Mouse (Mus musculus) WW6 (cell line): ENCODE data around the gene Elmo1.

Source experiments
- DNase-seq: peaks from one replicate; pipeline ENCODE4 v3.0.0-alpha.2; 2013; ENCODE audit warnings: low read depth, low spot score

Elmo1 gene

DNA sequence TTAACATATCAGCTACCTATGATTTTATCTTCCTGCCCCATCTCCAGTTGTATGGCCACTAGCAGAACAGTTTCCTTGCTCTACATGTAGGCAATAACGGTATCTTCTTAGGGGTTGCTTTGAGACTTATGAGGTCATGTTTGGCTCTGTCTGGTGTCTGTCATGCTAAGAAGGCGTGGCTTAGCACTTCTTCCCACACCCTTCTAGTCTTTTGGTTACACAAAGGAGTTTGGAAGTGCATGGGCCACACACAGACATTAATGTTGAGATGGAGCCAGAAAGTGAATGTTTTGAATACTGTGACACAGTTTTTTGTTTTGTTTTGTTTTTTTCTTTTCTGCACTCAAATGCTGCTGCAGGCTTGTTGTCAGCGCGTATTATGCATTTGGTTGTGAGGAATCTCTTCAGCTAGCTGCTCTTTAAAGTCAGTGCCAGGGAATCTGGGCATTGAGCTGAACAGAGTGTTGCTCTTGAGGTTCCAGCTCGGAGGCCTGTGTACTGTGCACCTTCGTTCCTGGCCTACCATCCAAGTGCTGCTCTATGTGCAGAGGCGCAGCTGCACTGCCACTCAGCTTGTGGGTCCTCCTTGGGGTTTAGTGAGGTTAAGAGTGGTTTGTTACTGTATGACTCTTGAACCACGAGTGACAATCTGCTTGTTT is 31.1 kb downstream of the Elmo1 start:
- DNase-seq = no peak

DNA sequence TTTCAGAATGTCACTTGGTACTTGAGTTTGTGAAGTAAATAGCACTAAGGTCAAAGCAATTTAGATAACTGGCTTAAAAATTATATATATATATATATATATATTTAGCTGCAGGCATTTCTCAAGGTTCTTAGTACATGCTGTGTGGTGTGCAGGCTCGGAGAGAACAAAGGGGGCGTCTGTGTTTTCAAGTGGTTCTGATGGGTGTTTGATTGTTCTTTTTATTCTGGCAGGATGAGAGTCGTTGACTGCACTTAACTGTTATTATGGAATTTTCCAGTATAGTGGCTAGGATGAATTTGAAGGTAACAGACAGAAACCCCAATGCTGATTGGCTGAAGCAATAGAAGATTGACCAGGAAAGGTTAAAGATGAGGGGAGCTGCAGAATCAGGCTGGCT is 33.6 kb downstream of the Elmo1 start:
- DNase-seq = no peak

DNA sequence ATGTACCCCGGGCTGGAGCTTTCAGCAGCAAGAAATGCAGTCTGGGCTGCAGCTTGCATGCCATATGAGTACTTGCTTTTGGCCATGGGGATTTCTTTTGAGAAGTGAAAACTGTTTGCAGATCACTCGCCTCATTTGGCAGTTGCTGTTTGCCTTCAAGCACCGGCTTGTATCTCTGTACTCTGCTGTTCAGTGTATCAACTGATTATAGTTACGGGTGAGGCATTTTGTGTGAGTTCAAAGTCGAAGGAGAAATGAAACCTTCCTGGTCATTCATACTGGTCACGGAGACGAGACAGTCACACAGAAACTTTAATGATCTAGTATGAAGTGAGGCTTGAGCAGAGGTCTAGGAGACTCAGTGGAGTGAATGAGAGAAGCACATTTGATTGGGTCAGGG is 34.6 kb downstream of the Elmo1 start:
- DNase-seq = no peak

DNA sequence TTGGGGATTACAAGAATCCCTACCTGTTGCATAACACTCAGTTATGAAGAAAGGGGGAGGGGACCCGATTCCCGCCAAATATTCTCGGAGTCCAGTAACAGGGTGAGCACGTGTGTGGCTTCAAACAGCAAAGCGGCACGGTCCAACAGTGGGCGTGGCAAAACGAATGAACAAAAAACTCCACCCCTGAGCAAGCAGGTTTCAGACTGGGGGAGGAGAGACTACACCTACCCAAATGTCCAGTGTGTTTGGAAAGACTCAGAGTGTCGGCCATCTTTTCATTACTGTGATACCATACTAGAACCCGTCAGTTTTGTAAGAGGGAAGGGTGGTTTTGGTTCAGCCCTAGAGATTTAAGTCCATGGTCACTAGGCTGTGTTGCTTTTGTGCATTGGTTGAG is 35.4 kb downstream of the Elmo1 start:
- no peak for DNase-seq

DNA sequence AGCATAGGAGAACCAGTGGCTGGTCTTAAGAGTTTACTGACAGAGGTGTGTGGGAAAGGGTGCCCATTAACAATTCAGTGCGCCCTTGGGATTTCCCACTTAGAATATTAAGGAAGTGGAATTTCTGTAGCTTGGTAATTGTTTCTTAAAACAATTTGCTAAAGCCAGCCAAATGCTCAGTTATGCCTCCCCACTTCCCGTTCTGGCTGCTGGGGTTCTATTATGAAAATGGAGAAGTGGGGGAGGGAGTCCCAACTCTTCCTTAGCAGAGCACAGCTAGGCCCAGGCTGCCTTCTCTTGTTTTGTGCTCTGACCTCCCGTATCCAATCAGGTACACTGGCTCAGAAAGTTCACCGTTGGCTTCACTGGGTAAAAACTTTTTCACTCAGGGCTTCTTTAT is 37.2 kb downstream of the Elmo1 start:
- DNase-seq = no peak

DNA sequence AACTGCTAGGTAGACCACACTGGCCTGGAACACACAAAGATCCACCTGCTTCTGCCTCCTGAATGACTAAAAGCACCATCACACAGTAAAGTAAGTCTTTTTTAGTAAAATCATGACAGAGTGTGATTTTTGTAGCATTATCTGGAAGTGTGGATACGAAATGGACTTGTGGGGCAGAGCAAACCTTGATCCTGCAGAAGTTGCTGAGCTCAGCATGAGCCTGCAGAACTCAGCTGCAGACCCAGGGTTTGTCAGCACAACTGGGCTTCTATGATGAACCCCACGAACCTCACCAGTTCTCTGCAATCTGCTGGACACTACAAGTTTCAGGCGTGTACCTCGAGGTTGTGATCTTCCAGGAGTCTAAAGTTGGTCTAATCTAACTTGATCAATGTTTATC is 37.7 kb downstream of the Elmo1 start:
- no peak for DNase-seq

DNA sequence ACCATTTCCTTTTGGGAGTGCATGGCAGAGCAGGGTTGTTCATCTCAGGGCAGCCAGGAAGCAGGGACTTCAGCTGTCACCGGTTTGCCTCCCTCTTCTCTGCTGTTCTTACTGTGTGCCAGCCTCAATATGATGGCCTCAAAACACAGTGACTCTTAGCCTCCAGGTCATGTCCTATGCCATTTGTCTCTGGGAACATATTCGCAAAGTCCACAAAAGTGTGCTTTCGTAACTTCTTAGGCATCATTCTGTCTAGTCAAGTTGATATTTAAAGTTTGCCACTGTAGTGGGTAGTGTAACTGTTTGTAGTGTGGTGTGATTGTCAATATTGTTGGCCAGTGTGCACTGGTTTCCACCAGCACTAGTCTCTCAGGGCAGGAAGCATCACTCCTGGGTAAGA is 40.3 kb downstream of the Elmo1 start:
- no peak for DNase-seq

DNA sequence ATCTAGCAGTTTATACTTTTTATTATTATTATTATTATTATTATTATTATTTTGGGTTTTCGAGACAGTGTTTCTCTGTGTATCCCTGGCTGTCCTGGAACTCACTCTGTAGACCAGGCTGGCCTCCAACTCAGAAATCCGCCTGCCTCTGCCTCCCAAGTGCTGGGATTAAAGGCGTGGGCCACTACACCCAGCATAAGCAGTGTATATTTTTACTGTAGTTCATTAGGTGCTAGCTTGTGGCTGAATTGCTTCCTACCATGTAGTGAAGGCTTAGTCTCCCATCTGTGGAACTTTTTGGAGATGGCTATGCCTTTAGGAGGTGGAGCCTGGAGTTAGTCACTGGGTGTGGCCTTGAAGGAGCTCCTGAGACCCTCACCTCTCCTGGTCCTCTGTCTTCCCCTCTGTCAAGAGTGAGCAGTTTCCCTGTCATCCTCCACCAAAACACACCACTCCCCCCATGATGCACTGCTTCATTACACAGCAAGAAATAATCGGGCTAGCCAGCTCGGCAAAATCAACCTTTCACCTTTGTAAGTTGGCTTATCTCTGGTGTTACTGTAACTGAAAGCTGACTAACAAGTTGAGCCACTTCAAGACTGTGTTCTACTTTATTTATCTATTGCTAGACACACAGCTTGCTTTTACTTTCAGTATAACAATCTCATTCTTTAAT is 41.1 kb downstream of the Elmo1 start:
- DNase-seq = no peak

DNA sequence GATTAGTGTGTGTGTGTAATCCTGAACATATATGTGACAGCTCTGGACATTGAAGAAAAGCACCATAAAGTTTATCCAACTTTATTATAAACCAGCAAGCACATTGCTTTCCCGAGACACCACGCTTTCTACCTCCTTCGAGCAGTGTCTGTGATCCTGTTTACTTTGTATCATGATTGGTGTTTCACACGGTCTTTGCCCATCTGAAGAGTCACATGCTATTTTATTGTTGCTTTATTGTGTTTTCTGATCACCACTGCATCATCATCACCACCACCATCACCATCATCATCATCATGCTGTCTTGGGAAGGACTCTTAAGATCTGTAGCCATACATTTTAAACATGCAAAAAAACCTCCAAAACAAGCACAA is 41.6 kb downstream of the Elmo1 start:
- DNase-seq = no peak

DNA sequence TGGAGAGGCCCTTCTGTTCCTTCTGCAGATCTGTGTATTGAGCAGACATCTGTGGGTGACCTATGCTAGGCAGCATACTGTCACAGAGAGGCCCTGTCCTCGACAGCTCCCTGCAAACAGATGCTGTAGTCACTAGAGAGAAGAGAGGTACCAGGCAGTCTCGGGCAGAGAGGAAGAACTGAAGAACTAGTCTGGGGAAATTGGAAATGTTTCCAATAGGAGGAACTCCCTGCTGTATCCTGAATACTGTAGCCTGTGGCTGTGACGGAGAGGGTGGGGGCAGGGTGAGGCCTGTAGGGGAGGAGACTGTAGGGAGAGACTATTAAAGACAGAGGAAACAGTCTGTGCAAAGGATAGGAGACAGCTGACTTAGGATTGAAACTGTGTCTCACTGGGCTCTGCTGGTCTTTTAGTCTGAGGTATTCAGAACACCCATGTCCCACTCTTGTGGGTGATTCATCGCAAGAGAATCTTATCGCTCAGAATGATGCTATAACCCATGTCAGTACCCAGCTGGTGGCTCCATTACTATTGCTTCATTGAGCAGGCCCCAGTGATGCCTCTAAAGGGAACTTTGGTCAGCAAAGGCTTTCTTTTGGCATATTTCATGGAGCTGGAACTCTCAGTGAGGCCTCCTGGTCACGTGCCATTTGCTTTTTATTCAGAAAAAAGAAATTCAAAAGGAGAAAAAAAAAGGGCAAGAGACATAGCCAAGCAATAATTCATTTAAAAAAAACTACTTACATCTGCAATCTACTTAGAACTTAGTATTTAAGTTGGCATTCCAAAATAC is 43.4 kb downstream of the Elmo1 start:
- DNase-seq = no peak

DNA sequence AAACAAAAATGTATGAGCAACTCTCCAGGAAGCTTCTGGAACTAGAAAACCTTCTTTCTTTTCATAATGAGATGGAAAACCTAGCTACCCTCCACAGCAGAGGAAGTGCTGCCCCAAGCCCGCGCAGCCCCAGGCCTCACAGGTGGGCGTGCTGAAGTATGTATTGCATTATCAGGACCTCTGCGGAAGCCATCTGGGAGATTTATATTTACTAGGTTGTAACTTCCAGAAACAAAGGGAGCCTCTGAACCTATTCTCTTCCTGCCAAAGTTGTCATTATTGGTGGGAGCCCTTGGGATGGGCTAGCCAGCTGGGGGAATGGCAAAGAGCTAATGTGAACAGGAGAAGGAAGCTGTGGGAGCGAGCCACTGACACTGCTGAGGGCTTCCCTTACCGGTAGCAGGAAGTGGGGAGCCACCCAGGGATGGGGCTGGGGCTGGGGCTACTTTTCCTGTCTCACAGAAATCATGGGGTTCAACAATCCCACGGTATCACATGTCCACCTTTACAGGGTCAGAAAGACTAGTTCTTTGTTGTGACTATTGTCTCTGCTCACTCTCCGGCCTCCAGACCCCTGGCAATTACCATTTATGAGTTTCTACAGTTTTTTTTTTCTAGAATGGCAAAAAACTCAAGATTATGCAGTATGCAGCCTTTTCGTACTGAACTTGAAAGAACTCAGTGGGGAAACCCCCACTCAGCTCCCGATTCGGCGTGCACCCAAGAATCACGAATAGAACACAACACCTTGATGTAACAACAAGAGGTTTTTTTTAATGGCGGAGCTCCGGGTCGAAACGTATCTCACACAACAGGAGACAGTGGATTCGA is 44.2 kb downstream of the Elmo1 start:
- no peak for DNase-seq

DNA sequence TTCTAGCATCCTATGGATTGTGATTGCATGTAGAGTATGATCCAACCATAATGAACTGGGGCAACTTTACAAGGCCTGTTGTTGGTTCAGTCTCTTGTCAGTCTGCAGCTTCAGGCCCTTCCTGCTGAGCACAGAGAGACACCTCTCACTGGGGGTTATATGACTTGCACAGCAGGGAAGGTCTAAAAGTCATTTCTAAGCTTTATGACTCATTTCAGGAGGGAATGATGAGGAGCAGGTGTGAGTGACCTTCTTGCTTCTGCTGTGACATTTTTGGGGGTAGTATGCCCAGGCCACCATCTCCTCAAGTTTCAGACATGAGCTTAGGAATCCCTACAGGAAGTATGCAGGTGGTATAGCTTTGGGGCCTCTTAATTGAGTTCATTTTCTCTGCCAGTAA is 46.4 kb downstream of the Elmo1 start:
- DNase-seq = no peak

DNA sequence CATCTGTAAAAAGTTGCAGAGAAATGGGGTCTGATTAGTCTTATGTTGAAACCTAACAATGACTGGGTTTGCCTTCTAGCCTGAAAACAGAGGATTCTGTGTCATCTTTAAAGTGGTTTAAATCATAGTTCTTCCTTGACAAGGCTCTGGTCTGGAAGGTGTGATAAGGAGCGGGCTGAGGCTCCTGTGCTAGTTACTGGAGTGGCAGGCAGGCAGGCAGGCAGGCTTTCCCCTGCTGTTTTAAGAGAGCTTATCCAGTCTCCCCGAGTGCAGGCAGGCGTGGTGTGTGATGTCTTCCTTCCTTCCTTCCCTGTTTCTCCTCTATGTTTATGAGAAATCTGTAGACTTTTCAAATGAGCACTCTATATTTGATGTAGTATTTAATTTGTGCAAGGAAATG is 48.1 kb downstream of the Elmo1 start:
- DNase-seq = no peak

DNA sequence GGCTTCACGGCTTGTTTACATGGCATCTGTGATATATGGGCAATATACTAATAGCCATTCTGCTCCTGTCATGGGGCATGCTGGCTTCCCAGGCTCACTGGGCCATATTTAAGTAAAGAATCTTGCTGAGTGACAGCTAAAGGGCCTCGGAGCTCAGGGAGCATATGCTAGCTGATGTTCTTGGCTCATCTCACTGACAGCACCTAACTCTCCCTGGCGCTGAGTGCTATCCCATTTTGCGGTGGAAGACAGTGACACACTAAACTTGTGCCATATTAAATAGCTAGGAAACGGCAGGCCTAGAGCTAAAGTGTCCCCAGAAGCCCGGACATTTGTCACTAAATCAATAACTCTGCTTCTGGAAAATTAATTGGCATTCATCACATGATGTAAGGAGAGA is 48.7 kb downstream of the Elmo1 start:
- no peak for DNase-seq

DNA sequence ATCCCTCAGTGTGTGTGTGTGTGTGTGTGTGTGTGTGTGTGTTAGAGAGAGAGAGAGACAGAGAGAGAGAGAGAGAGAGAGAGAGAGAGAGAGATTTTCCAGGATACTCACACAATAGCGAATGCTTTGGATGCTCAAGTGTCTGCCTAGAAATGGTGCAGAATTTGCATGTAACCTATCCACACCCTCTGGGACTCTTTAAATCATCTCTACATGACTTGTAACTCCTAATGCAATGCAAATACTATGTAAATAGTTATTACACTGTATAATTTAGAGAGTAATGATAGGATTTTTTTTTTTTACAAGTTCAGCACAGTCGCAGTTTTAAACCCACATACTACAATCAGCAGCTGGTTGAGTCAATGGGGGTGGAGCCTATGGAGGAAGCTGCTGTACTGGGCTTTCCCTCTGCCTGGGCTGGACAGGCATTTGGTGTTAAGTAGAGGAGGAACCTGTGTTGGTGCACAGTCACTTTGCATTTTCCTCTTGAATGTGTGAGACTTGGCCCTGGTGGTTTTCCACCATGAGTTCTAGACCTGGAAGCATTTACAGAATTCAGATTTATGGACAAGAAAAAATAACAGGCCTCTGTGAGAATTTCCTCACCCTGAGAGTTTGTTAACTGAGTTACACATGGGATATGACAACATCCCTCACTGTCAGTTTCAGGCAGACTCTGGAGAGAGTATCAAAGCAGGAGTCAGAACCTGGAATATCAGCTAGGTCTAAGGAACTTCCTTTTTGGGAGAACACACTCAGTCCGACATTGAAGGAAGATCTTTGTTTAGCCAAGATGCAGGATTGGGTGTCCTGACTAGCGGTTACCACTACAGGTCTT is 49.6 kb downstream of the Elmo1 start:
- no peak for DNase-seq

DNA sequence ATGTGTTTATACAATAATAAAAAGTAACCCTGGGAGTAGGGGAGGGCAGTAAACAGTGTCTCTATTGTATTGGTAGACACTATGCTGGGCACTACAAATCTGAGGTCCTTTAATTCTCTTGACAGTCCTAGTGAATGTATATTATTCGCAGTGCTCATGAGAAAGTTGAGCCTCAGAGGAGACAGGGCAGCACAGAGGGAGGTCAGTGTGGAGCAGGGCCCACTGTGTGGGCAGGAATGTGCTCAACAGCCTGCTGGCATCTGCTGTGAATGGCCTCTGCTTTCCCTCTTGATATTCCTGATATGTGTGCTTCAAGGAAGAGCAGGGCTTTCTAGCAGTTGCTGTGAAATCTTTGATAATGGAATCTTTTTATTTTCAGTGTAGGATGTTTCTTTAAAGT is 52.2 kb downstream of the Elmo1 start:
- no peak for DNase-seq

DNA sequence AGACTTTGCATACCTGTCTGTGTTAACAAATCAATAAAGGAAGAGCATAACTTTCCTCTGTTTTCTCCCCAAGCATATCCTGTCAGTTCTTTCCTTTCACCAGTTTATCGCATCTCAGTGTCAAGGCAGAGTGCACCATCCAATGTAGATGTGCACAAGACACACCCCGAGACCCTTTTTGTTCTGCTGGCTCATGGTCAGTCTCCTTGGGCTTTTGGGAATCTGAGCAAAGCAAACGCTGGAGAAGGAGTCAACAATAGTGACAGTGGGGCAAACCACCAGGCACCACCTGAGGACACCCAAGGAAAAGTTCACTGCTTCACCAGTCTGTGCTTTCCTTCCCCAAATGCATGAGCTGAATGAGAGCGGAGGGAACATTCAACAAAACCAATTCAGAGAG is 56.5 kb downstream of the Elmo1 start:
- no peak for DNase-seq

DNA sequence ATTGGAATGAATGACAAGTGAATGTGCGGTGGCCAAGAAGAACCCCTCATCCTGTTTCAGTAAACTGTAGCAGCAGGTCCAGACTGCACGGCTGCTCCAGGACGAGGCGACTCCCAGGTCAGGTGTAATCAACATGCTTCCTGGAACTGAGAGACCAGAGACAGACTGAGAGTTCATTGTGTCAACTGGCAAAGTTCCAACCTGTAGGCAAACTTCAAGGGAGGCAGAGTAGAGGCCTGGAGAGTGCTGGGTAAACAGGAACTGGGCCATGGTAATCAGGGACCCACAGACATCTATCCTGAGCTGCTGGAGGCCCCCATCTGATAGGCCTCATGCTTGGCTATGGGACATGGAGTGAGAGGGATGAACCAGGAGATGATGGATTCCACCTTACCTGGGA is 57.3 kb downstream of the Elmo1 start:
- DNase-seq = no peak

DNA sequence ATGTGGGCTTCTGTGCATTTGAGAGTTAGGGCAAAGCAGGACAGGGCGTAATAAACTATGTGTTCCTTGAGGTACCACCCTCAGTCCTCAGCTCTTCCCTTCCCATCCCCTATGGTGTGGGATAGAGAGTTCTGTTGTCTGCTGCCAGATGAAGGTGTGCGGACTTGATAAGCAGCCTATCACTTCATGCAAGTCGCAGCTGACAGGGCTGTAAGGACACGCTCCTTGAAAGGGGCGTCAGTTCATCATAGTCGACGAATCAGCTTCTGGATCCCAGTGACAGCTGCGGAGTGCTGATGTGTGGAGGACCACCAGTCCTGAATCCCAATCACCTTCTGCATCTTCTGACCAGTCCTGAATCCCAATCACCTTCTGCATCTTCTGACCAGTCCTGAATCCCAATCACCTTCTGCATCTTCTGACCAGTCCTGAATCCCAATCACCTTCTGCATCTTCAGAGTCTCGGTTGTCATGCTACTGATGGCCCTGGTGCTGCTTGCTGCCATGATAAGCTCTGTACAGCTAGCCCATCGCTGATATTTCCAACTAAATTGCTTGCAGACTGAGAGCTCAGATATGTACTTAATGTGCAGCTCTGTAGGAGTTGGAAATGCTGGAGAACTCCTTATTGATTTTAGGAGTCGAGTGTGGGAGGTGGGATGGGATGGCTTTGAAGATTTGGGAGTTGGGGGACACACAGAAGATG is 59.9 kb downstream of the Elmo1 start:
- no peak for DNase-seq

DNA sequence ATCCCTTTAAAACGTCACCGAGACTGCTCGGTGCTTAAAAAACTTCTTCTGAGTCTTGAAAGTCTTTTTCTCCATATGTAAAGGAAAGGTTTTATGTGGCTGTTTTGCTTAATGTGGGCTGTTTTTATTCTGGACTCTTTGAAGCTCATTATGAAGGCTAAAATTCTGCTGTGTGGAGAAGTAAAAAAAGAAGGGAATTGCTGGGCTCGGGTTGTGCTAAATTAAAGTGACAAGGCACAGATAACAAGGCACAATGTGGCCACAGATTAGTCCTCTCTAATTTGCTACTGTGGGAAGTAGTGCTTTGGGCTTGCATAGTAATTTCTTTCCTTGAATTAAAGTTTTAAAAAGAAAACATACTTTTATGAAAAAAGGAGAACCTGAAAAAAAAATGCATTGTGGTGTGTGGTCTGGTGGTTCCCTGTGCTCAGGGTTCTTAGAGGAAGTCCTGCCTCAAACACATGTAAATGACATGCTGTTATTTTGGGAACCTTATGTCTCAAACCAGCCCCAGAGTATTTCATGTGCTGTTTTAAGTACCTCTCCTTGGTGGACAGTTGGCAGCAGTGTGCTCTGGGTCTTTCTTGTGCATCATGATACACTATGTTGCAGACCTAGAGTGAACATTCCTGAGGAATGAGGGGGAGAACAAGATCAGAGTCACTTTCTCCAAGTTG is 61.0 kb downstream of the Elmo1 start:
- no peak for DNase-seq
